Mouse (Mus musculus) hindbrain, embryonic 15.5 days (tissue): Measurements from ENCODE around the gene B4galnt4. TPM values are rescaled to one million over a fixed set of nuclear protein-coding genes. Genes with fewer than 3 reads are reported as not detected.
"Not testable (repeated sequence)": the region's sequence is repeated elsewhere in the genome, so short reads cannot be mapped to it uniquely, and the experiment has no call there.

Experiments used
- ATAC-seq: fragments of 200-750 bp; cut with Nextera tagmentation; 2 replicates; pipeline ENCODE4 v1.8.0; 2017; ENCODE audit warnings: low read depth, moderate number of reproducible peaks, moderate TSS enrichment; ENCODE audit not compliant: low FRiP score
- H3K27ac ChIP-seq: fragments of 300-500 bp; sonication (generic); replicated peaks from 2 replicates; pipeline ENCODE4 v1.5.1; 2015; ENCODE audit warnings: mild to moderate bottlenecking, inconsistent platforms
- H3K27me3 ChIP-seq: fragments of 300-500 bp; sonication (generic); 2 replicates; pipeline ENCODE4 v1.6.1; 2015; ENCODE audit warnings: control low read depth, inconsistent platforms
- H3K36me3 ChIP-seq: fragments of 300-500 bp; sonication (generic); 2 replicates; pipeline ENCODE4 v1.6.1; 2015; ENCODE audit warnings: control low read depth, inconsistent platforms
- H3K4me1 ChIP-seq: fragments of 300-500 bp; sonication (generic); replicated peaks from 2 replicates; pipeline ENCODE4 v1.6.1; 2015; ENCODE audit warnings: control low read depth, inconsistent platforms
- H3K4me2 ChIP-seq: fragments of 300-500 bp; sonication (generic); 2 replicates; pipeline ENCODE4 v1.6.1; 2015; ENCODE audit warnings: moderate library complexity, mild to moderate bottlenecking, inconsistent platforms
- H3K4me3 ChIP-seq: fragments of 300-500 bp; sonication (generic); 2 replicates; pipeline ENCODE4 v1.5.1; 2015; ENCODE audit warnings: mild to moderate bottlenecking, inconsistent platforms
- H3K9ac ChIP-seq: fragments of 300-500 bp; sonication (generic); 2 replicates; pipeline ENCODE4 v1.6.1; 2015; ENCODE audit warnings: inconsistent platforms
- H3K9me3 ChIP-seq: fragments of 300-500 bp; sonication (generic); 2 replicates; pipeline ENCODE4 v1.6.1; 2016; ENCODE audit warnings: control low read depth, inconsistent platforms
- WGBS: fragments of 180-500 bp; shearing (Covaris S2); methylation state at CpG from one replicate; pipeline ENCODE4 v1.1.7; 2015; 5-methylcytosine and 5-hydroxymethylcytosine counted together
- polyA plus RNA-seq: library from polyadenylated mRNA; unstranded; fragments of >200 nt; fragmentation: Nextera tagmentation; extraction: Ambion mirVana; gene quantifications from 2 replicates; pipeline ENCODE4 v1.2.1, GENCODE M21; 2015

The B4galnt4 gene
- polyA plus RNA-seq, 1 experiment from 2014 or later, result 57.3 TPM

- 97% methylated on average over 2 of the region's 2 CpGs for WGBS
- ATAC-seq, result no peak
- Histone ChIP-seq H3K9ac (no peak within 1 kb of the TSS), H3K27ac (no peak within 1 kb of the TSS), H3K4me2 (no peak within 1 kb of the TSS), H3K4me1 (peaks cover 17% of the 10 kb centered on the region; the same call in 1 of the 2 replicates), H3K9me3 (no peaks in the 10 kb centered on the region), H3K27me3 (no peaks in the 10 kb centered on the region), H3K4me3 (no peak within 1 kb of the TSS), H3K36me3 (no peaks in the 10 kb centered on the region)
Observed at GRCm38 (mm10) chr7:141028831-141029230, 32.1 kb upstream of the B4galnt4 start, which contains the start of gene Gm17387. Gm17387 (plus strand) TSS chr7:141029131.

GRCm38 (mm10) chr7:141030390-141030789 lies 30.5 kb upstream of the B4galnt4 start:
- H3K4me3 ChIP-seq, result no peak overlapping the region
- H3K9ac ChIP-seq, result no peak overlapping the region
- H3K4me1 ChIP-seq, result 0 out of 2 replicates have a peak, but pooled peaks cover 11% of the 10 kb centered on the region
- no peak overlapping the region for H3K27ac ChIP-seq
- no peaks in the 10 kb centered on the region for H3K36me3 ChIP-seq
- no peaks in the 10 kb centered on the region for H3K27me3 ChIP-seq
- no peak for ATAC-seq
- WGBS, result 47% methylated on average over 3 of the region's 3 CpGs
- H3K9me3 ChIP-seq, result no peaks in the 10 kb centered on the region
- H3K4me2 ChIP-seq, result no peak overlapping the region

DNA sequence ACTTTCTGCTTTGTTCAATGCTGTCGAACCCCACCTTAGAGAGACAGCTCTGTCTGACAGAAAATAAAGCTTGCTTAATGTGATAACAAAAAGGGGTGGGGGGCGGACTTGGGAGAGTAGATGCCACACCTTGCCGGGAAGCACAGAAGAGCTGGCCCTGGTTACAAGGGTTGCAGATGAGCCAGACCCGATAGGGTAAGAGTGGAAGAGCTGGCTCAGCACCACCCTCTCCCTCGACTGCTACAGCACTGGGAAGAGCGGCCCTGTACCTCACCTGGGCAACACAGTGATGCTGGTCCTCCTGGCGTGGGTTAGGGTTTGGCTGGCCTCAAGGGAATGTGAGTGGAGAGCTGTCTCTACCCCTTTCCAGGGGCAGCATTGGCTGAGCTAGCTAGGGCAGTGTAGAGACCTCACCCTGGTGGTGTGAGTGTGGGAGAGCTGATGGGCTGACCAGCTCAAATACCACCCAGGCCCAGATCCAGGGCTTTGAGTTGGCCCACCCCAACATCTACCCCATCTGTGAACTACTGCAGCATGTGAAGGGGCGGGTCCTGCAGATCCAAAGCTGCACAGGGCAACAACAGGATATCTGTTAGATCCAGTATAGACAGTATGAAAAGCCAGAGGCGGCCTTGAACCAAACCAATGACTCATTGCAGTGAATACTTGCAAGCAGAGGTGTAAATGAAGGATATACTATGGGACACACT lies 28.3 kb upstream of the B4galnt4 start:
- Histone ChIP-seq H3K4me1 (no peaks in the 10 kb centered on the region), H3K9me3 (no peaks in the 10 kb centered on the region), H3K36me3 (no peaks in the 10 kb centered on the region), H3K27ac (no peak overlapping the region), H3K4me2 (no peak overlapping the region), H3K9ac (no peak overlapping the region), H3K4me3 (no peak overlapping the region), H3K27me3 (no peaks in the 10 kb centered on the region)
- 87% methylated on average over 9 of the region's 9 CpGs for WGBS
- no peak for ATAC-seq

GRCm38 (mm10) chr7:141036624-141037023 lies 24.3 kb upstream of the B4galnt4 start:
- H3K4me1 ChIP-seq, H3K27ac ChIP-seq, H3K27me3 ChIP-seq, H3K9ac ChIP-seq, H3K4me3 ChIP-seq, ATAC-seq, H3K9me3 ChIP-seq, H3K36me3 ChIP-seq, H3K4me2 ChIP-seq: not testable (repeated sequence)
- WGBS, result 84% methylated on average over 1 of the region's 2 CpGs

GRCm38 (mm10) chr7:141038090-141039032 lies 22.5 kb upstream of the B4galnt4 start:
- whole genome bisulfite sequencing, result 85% methylated on average over 20 of the region's 21 CpGs
- no peak for ATAC-seq

DNA sequence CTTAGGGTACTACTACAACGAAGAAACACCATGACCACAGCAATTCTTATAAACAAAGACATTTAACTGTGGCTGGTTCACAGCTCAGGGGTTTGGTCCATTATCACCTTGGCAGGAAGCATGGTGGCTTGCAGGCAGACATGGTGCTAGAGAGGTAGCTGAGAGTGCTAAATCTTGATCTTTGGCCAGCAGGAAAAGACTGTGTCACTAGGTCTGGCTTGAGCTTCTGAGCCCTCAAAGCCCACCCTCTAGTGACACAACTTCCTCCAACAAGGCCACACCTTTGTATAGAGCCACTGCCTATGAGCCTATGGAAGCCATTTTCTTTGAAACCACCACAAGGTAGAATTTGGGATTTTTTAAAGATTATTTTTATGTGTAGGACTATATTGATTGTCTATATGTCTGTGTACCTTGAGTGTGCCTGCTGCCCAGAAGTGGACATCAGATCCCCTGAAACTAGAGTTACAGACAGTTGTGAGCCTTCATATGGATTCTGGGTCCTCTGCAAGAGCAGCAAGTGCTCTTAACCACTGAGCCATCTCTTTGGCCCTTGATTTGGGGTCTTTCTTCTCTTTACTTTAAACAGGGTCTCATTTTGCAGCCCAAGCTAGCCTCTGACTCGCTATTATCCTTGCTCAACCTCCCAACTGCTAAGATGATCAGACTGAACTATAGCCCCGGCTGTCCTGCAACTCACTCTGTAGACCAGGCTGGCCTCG lies 21.4 kb upstream of the B4galnt4 start:
- WGBS, result 96% methylated on average over 4 of the region's 4 CpGs

More at GRCm38 (mm10) chr7:141038090-141039032, 22.5 kb upstream of the B4galnt4 start:
- H3K27ac ChIP-seq, result no peak overlapping the region
- H3K4me3 ChIP-seq, result no peak overlapping the region
- H3K4me1 ChIP-seq, result no peaks in the 10 kb centered on the region
- no peak overlapping the region for H3K9ac ChIP-seq
- no peaks in the 10 kb centered on the region for H3K27me3 ChIP-seq
- H3K36me3 ChIP-seq, result no peaks in the 10 kb centered on the region
- H3K9me3 ChIP-seq, result no peaks in the 10 kb centered on the region
- no peak overlapping the region for H3K4me2 ChIP-seq

DNA sequence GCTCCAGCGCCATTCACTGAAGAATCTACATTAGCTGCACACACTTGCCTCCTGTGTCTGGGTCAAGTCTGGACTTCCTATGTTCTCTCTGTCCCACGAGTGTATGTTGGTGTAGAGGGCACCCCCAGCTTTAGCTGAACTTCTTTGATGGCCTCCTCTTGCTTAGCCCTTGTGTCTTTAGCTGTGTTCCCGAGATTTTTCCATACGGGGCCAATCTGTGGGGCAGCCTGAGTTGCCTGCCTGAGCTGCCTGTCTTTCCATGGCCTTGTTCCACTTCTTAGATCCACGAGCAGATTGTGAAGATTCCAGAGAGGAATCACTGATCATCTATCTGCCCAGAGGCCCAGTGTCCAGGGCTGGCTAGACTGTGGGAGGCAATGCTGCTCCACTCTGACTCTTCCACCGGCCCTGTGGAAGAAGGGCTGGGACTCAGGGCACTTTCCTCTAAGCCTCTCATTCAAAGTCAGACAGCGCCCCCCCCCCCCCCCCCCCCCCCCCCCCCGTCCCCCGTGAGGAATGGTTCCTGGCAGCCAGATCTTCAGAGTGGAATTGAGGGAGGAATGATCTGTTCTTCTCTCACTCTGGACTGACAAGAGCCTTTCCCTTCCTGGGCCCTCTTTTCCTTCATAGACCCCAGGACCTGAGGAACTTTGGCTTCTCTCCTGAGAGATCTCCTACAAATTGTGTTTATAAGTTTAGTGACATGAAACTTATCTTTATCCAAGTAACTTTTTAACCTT lies 19.9 kb upstream of the B4galnt4 start:
- H3K27ac ChIP-seq, result peak overlapping the region; percentile 63

More for the DNA sequence above, 21.4 kb upstream of the B4galnt4 start:
- no peaks in the 10 kb centered on the region for H3K9me3 ChIP-seq
- no peak overlapping the region for H3K4me2 ChIP-seq
- H3K4me3 ChIP-seq, result no peak overlapping the region
- H3K27ac ChIP-seq, result no peak overlapping the region
- no peaks in the 10 kb centered on the region for H3K4me1 ChIP-seq
- no peaks in the 10 kb centered on the region for H3K36me3 ChIP-seq
- H3K9ac ChIP-seq, result no peak overlapping the region
- no peak for ATAC-seq
- no peaks in the 10 kb centered on the region for H3K27me3 ChIP-seq

DNA sequence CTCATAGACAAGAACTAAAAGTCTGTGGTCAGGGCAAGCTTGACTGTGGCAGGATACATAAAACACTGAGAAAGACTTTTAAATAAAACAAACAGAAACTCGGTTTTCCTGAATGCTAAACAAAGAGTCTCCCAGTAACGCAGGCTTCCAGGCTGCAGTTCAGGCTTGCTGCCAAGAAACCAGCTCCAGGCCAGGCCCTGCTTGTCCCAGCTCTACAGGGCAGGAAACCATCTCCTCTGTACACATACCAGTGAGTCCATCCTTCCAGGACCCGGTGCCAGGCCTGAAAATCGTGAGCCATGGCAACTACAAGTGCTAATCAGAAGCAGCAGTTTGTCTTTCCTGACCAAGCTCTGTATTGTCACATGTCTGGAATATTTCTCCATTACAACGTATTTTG lies 19.2 kb upstream of the B4galnt4 start:
- peak overlapping the region; percentile 63; the same call in 1 of the 2 replicates for H3K27ac ChIP-seq
- no peak overlapping the region for H3K4me2 ChIP-seq
- no peaks in the 10 kb centered on the region for H3K4me1 ChIP-seq
- peak; percentile 88 for ATAC-seq
- no peaks in the 10 kb centered on the region for H3K36me3 ChIP-seq
- H3K9ac ChIP-seq, result no peak overlapping the region
- H3K27me3 ChIP-seq, result no peaks in the 10 kb centered on the region
- WGBS, result 27% methylated on average over 5 of the region's 5 CpGs
- H3K4me3 ChIP-seq, result no peak overlapping the region
- no peaks in the 10 kb centered on the region for H3K9me3 ChIP-seq

More for the DNA sequence above, 19.9 kb upstream of the B4galnt4 start:
- Histone ChIP-seq H3K9me3 (no peaks in the 10 kb centered on the region), H3K4me1 (no peaks in the 10 kb centered on the region), H3K36me3 (no peaks in the 10 kb centered on the region), H3K9ac (no peak overlapping the region), H3K4me3 (no peak overlapping the region), H3K27me3 (no peaks in the 10 kb centered on the region), H3K4me2 (no peak overlapping the region)
- WGBS, result 45% methylated on average over 6 of the region's 9 CpGs
- no peak for ATAC-seq

DNA sequence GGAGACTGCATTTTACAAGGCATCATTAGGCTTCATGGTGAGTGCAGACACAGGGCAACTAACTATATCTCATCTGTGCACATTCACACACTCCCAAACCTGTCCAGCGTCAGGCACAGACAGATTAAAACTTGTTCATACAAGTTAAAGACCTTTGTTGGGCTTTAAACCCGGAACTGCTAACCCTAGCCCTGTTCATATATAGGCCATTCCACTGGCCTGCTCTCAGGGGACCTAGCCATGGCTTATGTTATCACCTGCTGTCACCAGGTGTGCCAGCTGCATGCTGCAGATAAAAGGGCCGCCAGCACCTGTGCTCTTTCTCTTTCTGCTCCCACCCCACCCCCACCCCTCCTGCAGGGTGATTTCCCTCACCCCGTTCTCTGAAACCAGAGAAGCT lies 18.4 kb upstream of the B4galnt4 start:
- H3K4me3 ChIP-seq, result no peak overlapping the region
- H3K27ac ChIP-seq, result no peak overlapping the region
- H3K4me1 ChIP-seq, result peaks cover 4% of the 10 kb centered on the region; the same call in 1 of the 2 replicates
- H3K9ac ChIP-seq, result no peak overlapping the region
- no peak overlapping the region for H3K4me2 ChIP-seq
- no peaks in the 10 kb centered on the region for H3K9me3 ChIP-seq
- H3K27me3 ChIP-seq, result no peaks in the 10 kb centered on the region
- WGBS, result 61% methylated on average over 4 of the region's 4 CpGs
- no peak for ATAC-seq
- H3K36me3 ChIP-seq, result no peaks in the 10 kb centered on the region

DNA sequence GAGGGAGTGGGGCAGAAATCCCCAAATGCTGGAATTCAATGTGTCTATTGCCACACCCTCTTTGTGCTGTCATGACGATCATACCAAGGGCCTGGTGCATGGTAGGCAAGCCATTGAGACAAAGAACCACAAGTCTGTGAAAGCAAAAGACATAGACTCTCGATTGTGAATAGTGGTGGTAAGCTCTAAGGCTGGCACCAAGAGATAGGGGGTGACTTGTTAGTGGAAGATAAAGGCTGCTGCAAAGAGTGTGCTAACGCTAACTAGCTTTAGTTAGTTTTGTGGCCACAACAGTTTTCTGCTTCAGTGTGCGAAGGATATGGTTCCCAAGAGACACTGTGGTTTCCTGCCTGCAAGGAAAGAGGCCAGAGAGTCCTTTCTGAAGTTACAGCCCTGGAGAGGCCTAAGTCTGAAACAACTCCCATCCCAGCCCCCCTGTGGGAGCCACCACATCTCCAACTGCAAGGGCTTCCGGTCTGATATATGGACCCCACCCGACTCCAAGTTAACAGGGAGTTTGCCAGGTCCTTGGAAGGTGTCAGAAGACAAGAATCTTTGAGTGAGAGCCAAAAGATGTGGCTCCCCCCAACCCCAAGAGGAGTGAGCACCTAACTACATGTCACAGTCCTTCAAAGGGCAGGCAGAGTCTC lies 13.8 kb upstream of the B4galnt4 start:
- Histone ChIP-seq H3K36me3 (no peaks in the 10 kb centered on the region), H3K27ac (peak overlapping the region; percentile 68; the same call in 1 of the 2 replicates), H3K9ac (no peak overlapping the region), H3K4me2 (peak overlapping the region; percentile 92), H3K4me1 (peaks cover 14% of the 10 kb centered on the region), H3K9me3 (no peaks in the 10 kb centered on the region), H3K27me3 (no peaks in the 10 kb centered on the region), H3K4me3 (no peak overlapping the region)
- ATAC-seq, result no peak
- 68% methylated on average over 6 of the region's 6 CpGs for WGBS
